Mouse (Mus musculus) E14TG2a.4 (cell line): ENCODE data around the gene Sema6d.

Experiments
- H3K27me3 ChIP-seq: 2 replicates; pipeline ENCODE4 v1.6.1; 2014; ENCODE audit warnings: low read length, control low read depth; ENCODE audit not compliant: insufficient read depth
- H3K36me3 ChIP-seq: 2 replicates; pipeline ENCODE4 v1.6.1; 2014; ENCODE audit warnings: low read length, control low read depth; ENCODE audit not compliant: insufficient read depth
- H3K4me1 ChIP-seq: replicated peaks from 2 replicates; pipeline ENCODE4 v1.6.1; 2014; ENCODE audit warnings: low read depth, low read length, control low read depth
- H3K4me3 ChIP-seq: replicated peaks from 2 replicates; pipeline ENCODE4 v1.5.1; 2014; ENCODE audit warnings: mild to moderate bottlenecking, low read length
- H3K9me3 ChIP-seq: 2 replicates; pipeline ENCODE4 v1.6.1; 2014; ENCODE audit warnings: low read length, control low read depth
- CTCF ChIP-seq: conservative IDR thresholded peaks from 2 replicates; pipeline ENCODE4 v1.5.1; 2014; ENCODE audit warnings: low read length
- NANOG ChIP-seq: IDR thresholded peaks from 2 replicates; pipeline ENCODE4 v1.6.1; 2014; ENCODE audit warnings: borderline replicate concordance, low read length, mixed read lengths
- POU5F1 ChIP-seq: IDR thresholded peaks from 2 replicates; pipeline ENCODE4 v1.6.1; 2014; ENCODE audit warnings: low read length, borderline replicate concordance

Gene Sema6d

GRCm38 (mm10) chr2:124101201-124101517 lies 11.4 kb downstream of the Sema6d start:
- H3K4me1 ChIP-seq, result no peaks in the 10 kb centered on the region
- no peak for TF ChIP-seq POU5F1
- TF ChIP-seq CTCF, result no peak
- TF ChIP-seq NANOG, result no peak
- no peaks in the 10 kb centered on the region for H3K9me3 ChIP-seq
- no peaks in the 10 kb centered on the region for H3K36me3 ChIP-seq
- H3K4me3 ChIP-seq, result no peak overlapping the region
- H3K27me3 ChIP-seq, result no peaks in the 10 kb centered on the region

- no peak overlapping the region for H3K4me3 ChIP-seq
- H3K4me1 ChIP-seq, result no peaks in the 10 kb centered on the region
- TF ChIP-seq POU5F1 (no peak), NANOG (no peak), CTCF (no peak)
- H3K36me3 ChIP-seq, result no peaks in the 10 kb centered on the region
- no peaks in the 10 kb centered on the region for H3K9me3 ChIP-seq
- no peaks in the 10 kb centered on the region for H3K27me3 ChIP-seq
These were observed 11.8 kb downstream of the Sema6d start for GRCm38 (mm10) chr2:124101580-124101979.

GRCm38 (mm10) chr2:124103277-124103676 lies 13.5 kb downstream of the Sema6d start:
- no peaks in the 10 kb centered on the region for H3K27me3 ChIP-seq
- TF ChIP-seq CTCF, result no peak
- TF ChIP-seq POU5F1, result no peak
- TF ChIP-seq NANOG, result no peak
- H3K9me3 ChIP-seq, result no peaks in the 10 kb centered on the region
- no peaks in the 10 kb centered on the region for H3K4me1 ChIP-seq
- H3K36me3 ChIP-seq, result no peaks in the 10 kb centered on the region
- H3K4me3 ChIP-seq, result no peak overlapping the region

- no peaks in the 10 kb centered on the region for H3K36me3 ChIP-seq
- H3K27me3 ChIP-seq, result no peaks in the 10 kb centered on the region
- no peaks in the 10 kb centered on the region for H3K4me1 ChIP-seq
- no peak for TF ChIP-seq CTCF
- no peak for TF ChIP-seq POU5F1
- TF ChIP-seq NANOG, result no peak
- no peaks in the 10 kb centered on the region for H3K9me3 ChIP-seq
- H3K4me3 ChIP-seq, result no peak overlapping the region
These were observed 28.9 kb downstream of the Sema6d start for GRCm38 (mm10) chr2:124118469-124119243.

- TF ChIP-seq POU5F1 (no peak), CTCF (no peak), NANOG (no peak)
- H3K4me1 ChIP-seq, result no peaks in the 10 kb centered on the region
- H3K9me3 ChIP-seq, result no peaks in the 10 kb centered on the region
- H3K4me3 ChIP-seq, result no peak overlapping the region
- no peaks in the 10 kb centered on the region for H3K36me3 ChIP-seq
- no peaks in the 10 kb centered on the region for H3K27me3 ChIP-seq
These were observed 30.6 kb downstream of the Sema6d start for GRCm38 (mm10) chr2:124120355-124120754.

GRCm38 (mm10) chr2:124121539-124121938 lies 31.8 kb downstream of the Sema6d start:
- TF ChIP-seq POU5F1 (no peak), NANOG (no peak), CTCF (no peak)
- no peak overlapping the region for H3K4me3 ChIP-seq
- H3K27me3 ChIP-seq, result no peaks in the 10 kb centered on the region
- H3K9me3 ChIP-seq, result no peaks in the 10 kb centered on the region
- H3K36me3 ChIP-seq, result no peaks in the 10 kb centered on the region
- H3K4me1 ChIP-seq, result no peaks in the 10 kb centered on the region

GRCm38 (mm10) chr2:124125504-124125903 lies 35.7 kb downstream of the Sema6d start:
- Histone ChIP-seq H3K9me3 (no peaks in the 10 kb centered on the region), H3K4me3 (no peak overlapping the region), H3K36me3 (no peaks in the 10 kb centered on the region), H3K4me1 (no peaks in the 10 kb centered on the region), H3K27me3 (no peaks in the 10 kb centered on the region; the same call in 1 of the 2 replicates)
- no peak for TF ChIP-seq POU5F1
- no peak for TF ChIP-seq NANOG
- TF ChIP-seq CTCF, result no peak

GRCm38 (mm10) chr2:124126853-124127252 lies 37.1 kb downstream of the Sema6d start:
- Histone ChIP-seq H3K4me1 (no peaks in the 10 kb centered on the region), H3K4me3 (no peak overlapping the region), H3K9me3 (no peaks in the 10 kb centered on the region), H3K36me3 (no peaks in the 10 kb centered on the region), H3K27me3 (no peaks in the 10 kb centered on the region; the same call in 1 of the 2 replicates)
- TF ChIP-seq CTCF, result no peak
- no peak for TF ChIP-seq NANOG
- TF ChIP-seq POU5F1, result no peak

GRCm38 (mm10) chr2:124130876-124131275 lies 41.1 kb downstream of the Sema6d start:
- TF ChIP-seq CTCF, result no peak
- TF ChIP-seq NANOG, result no peak
- no peak for TF ChIP-seq POU5F1
- no peak overlapping the region for H3K4me3 ChIP-seq
- H3K9me3 ChIP-seq, result no peaks in the 10 kb centered on the region
- no peaks in the 10 kb centered on the region for H3K36me3 ChIP-seq
- H3K27me3 ChIP-seq, result no peaks in the 10 kb centered on the region; the same call in 1 of the 2 replicates
- no peaks in the 10 kb centered on the region for H3K4me1 ChIP-seq
